Mouse (Mus musculus) heart, adult 8-10 months (tissue): ENCODE measurements at regions not wholly inside any gene's neighbourhood (a gene's known extent, or its start where the extent isn't known, plus 50 kb on each side); places are given as distances from the start of the nearest gene placed in this dataset.
A peak's percentile ranks its signal among the peaks of the same experiment; 100 is the strongest.

Experiments used
- DNase-seq: peaks from one replicate; pipeline ENCODE4 v3.0.0; 2022; ENCODE audit warnings: low spot score

DNA sequence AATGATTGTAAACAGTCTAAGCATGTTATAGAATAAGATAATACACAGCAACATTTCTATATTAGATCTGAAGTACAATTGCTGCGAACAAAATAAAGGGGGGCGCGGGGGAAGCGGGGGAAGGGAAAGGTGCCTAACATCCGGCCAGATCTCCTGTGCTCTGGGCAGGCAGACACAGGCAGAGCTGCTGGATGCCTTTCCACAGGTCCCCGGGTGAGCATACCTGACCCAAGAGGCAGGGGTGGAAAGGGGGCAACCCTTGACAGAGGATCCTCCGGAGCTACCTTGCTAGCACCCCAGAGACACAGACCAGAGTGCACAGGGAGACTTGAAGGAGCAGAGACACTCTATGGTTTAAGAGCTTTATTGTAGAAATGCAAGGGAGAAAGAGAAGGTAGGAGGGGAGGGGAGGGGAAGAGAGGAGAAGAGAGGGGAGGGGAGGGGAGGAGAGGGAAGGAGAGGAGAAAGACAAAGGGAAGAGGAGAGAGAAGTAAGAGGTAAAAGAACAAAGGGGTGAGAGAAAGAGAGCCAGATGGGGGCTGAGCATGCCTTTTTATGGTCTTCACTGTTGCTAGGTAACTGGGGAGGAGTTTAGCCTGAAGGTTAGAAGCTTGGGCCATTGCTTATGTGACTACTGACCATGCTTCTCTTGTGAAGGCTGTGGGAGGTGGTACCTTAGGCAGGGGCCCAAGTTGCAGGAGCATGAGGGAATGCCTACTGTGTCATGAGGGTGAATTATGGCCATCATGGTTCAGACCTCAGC, 308.2 kb upstream of the Negr1 start:
- DNase-seq, result no peak

DNA sequence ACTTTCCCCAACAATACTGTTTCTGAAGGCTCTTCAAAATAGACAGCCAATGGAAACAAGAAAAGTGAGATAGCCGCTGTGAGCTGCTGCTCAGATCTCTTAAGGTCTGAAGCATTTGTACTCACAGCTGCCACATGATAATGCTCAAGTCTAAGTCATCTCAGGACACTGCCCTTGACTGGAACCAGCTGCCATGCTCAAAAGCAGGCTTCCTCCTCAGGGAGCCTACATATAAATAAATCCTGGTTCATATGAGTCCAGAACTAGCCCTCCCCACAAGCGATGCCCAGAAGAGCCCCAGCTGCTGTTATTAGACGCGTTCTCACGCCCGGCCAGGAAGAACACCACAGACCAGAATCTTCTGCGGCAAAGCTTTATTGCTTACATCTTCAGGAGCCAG, 304.9 kb upstream of the Negr1 start:
- peak; percentile 13 for DNase-seq

DNA sequence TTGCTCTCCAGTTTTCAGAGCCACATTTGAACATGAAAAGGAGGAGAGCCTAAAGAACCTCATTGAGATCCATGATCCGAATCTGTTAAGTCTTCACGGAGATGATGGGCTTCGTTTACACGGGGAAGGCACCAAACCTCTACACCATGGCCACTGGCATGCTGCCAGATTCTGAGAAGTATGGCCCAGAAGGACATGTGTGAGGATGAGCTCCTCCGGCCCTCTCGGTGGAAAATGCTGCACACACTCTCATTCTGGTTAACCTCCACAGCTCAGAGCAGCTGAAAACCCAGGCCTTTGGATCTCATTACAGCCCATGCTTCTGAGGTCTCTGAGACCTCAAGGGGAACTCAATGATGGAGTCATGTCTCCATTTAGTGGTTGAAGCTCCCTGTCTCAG, 296.9 kb upstream of the Negr1 start:
- DNase-seq, result no peak

DNA sequence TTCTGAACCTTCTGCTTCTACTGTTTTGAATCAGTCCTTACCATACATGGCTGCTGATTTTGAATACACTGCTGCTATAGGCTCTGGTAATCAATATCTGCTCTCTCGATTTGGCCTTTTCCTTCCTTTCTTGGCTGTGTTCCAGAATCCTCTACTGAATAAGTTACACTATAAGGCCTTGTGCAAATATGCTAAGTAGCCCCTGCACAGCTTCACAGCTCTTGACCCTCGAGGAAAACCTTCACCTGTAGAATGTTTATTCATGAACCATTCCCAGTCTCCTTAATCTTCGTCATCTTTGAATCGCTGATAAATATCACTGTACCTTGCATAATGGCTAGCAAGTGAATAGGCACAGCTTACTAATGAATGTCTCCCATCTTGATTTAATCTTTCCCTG, 293.9 kb upstream of the Negr1 start:
- no peak for DNase-seq

DNA sequence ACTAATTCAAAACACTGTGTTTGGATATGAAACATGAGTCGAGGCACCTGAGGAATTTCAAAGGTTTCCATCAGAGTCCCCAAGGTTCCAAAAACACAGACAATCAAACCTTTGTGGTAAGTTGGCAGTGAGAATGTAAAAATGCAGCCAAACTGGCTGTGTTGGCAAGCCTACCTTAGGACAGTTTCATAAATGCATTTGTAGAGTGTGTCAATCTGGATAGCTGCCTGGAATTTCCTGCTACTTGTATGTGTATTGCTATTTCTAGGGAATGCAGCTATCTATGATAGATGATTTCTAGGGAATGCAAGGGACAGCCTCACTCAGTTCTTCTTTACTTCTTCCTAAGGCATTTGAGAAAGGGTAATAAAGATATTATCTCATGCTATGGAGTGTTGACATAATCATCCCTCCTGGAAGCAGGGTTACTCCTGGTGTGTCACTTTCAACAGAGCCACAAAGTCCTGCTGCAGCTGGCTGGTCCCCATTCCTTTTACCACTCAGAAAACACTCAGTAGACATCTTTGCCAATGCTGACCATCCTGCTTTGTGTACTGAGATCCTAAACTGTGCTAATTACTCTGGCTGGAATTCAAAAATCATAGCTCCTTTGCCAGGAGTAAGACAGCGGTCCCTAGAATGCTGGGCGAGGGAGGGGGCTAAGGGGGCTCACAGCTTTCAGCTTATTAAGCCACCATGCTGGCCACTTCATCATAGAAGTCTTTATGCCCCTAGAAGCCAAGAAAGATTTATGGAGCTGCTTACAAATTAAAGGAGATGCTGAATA, 261.4 kb upstream of the Negr1 start:
- DNase-seq, result no peak

DNA sequence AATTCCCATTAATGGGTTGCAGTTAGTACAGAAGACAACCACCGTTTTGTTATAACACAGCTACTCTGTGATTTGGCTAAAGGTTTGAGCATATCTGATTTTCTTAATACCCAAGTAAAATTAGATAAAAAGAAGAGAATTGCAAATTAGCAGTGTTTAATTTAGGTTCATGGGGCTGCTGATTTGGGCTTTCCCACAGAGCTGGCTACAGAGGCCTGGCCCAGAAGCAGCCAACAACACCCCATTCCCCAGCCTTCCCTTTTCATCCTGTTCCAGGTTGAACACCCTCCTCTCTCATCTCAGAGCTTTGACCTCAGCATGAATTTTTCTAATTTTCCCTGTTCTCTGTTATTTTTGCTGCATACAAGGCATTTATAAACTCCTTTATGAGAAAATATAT, 260.3 kb upstream of the Negr1 start:
- no peak for DNase-seq

DNA sequence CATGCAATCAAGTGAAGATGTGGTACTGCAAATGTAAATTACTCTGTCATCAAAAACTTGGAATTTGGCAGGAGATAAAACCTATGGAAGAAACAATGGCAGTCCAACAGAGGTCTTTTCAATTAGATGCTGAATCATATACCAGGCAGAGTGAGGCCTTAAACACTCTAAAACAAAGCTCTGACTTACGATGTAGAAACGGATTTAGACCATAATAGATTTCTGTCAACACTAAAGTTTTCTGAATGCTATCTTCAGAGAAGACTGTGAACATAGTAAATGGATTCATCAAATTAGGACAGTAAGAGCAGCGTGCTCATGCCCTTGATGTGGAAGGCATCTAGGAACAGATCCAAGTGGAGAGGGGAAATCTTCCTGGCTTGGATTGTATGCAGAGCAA, 259.8 kb upstream of the Negr1 start:
- no peak for DNase-seq

DNA sequence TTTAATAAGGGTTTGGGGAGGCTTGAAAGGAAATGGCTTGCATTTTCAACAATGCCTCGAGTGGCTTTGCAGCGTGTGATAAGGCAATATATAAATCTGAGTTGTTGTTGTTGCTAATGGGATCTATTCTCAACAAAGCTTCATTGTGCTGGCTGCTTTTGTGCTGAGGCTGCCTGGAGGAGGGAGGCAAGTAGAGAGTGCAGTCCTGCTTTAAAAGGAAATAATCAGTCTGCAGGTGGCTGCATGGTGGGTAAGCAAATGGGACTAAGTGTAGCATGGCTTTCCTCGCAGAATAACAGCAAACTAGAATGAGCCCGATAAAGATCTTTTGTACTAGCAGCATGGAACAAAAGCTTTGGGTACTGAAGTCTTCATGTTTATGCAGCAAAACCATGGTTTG, 257.4 kb upstream of the Negr1 start:
- DNase-seq, result no peak

DNA sequence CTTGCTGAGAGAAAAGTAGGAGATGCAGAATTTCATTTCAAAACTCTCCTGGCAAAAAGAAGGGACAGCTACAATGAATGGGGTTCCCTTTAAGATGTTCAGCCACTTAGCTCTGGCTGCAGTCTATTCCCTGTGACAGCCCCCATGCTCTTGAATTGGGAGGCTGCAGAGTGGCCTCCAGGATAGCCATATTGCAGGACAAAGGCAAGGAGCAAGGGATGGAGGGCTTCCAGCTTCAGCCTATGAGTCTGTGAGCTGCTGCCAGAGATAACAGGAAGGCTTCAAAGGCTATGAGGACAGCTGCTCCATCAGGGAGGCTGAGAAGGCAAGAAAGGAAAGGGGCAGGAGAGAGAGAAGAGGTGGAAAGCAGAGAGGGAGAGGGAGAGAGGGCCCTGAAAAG, 256.5 kb upstream of the Negr1 start:
- no peak for DNase-seq

DNA sequence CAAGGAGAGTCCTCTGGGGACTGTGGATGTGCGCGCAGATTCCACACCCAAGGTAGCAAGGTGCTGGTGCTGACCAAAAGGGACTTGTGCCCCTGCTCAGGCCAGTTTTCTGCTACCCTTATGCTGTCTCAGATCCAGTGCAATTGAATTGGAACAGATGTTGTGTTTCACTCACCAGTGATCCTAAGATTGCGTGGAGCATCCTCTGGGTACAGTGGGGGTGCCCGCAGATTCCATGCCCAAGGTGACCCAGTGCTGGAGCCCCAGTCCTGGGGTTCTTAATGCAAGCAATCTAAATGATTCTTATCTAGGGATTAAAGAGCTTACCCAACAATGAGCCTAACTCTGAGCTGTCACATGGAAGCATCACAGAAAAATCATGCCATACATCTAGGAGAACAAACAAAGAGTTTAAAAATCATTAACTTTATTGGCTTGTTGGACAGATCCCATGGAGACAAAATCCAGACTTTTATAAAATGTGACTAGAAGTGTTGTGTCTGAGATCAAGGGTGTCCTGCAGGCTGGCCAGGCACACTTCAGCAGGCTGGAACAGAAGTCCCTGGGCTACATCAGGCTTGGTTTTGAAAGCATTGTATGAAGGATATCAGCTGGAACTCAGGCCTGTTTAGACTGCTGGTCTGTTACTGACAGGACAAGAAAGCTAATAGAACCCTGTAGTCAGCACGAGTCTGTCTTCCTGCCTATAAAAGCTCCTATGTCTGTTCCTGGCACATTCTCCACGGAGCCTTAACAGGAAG, 226.4 kb upstream of the Negr1 start:
- no peak for DNase-seq

DNA sequence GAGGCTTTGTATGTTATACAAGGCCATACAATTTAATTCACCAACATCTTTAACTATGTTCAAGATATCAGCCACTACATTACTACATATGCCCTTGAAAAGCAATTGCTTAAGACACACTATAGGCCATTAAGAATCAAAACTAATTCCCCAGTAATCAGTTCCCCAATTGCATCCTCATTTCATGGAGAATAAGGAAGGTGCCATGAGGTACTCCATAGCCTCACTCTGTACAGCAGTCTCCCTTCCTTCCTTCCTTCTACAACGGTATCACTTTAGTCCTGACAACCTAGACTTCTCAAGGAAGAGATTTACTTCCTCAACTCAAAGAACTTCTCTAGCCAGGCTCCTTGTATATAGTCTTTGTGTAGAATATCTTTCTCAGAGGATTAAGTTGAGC, 220.1 kb upstream of the Negr1 start:
- DNase-seq, result no peak

DNA sequence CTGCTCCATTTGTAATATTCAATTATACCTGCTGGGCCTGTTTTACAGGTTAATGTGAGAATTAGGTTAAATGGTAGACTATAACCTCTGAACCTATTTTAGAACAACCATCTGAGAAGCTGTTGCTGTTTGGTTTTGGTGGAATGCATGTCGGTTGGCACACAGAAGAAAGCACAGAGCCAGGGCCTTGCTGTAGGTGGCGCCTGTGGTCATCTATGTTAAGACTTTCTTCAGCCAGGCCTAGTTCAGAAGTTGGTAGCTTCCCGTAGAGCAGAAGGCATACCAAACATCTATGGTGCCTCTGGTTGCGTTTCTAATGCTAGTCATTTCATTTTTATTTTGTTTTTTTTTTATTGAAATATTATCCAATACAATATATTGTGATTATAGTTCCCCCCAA, 209.9 kb upstream of the Negr1 start:
- no peak for DNase-seq

DNA sequence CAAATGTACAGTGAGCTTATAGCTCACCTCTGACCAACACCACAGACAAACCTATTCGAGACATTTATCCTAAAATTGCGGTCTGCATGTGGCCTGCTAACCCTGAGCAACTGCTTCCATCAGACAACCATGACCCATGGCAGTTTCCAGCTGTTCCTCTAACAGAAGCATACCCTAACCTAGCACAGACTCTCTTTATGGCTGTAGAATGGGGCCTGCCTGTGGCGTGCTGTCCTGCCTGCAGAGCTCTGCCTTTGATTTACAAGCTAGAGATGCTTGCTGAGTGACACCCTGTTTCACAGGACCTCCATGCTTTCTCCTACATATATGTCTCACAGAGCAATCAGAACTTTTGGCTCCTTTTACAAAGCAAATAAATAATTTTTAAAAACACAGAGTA, 208.2 kb upstream of the Negr1 start:
- DNase-seq, result no peak

DNA sequence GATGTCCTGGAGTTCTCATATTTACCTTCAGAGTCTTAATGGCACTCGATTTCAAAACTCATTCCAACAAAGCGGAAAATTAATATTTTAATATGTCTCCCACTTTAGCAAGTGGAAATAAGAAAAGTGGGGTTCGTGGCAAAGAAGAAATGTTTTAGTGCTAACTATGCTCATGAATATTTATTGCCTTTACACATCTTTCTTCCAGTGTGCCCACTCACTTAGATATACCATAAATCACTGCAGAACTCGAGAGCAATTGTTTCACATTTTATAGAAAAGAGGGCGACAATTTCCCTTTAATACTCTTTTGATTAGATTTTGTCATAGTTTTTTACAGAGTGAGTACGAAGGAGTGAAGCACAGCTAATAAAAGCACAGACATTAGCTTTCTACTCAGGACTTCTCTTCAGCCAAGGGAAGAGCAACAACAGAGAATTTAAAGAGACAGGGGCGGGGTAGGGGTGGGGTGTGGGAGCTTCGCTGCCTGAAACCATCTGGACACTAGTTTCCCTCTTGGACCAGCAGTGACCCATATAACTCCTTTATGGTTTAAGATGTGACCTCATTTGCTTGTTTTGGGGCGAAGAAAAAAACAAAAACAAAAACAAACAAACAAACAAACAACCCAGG, 207.6 kb upstream of the Negr1 start:
- no peak for DNase-seq

DNA sequence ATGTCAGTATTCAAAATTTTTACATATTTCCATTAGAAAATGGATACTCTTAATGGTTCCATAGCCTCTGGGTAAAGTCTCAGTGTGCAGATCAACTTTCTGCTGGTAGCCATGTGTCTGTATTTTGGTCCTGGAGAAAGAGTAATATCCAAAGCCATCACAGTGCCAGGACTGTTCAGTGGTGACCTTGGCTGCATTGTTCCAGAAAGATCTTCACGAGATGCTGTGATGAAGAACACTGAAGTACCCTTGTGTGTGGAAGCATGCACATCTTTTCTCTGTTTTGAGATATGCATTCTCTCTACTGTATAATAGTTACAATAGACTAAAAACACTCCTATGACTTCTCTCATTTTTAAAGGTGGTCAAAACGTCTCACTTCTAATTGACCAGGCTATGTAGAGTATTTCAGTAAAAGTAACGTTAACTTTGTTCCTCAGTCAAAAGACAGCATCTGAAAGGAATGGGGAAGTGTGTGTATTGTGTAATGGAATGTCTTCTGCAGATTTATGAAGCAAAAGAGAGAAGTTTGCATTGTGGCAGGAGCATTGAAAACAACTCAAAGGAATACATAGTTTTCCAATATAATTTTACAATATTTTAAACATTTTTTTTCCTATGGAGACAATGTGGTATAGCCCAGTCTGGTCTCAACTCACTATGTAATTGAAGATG, 192.8 kb upstream of the Negr1 start:
- DNase-seq, result no peak

DNA sequence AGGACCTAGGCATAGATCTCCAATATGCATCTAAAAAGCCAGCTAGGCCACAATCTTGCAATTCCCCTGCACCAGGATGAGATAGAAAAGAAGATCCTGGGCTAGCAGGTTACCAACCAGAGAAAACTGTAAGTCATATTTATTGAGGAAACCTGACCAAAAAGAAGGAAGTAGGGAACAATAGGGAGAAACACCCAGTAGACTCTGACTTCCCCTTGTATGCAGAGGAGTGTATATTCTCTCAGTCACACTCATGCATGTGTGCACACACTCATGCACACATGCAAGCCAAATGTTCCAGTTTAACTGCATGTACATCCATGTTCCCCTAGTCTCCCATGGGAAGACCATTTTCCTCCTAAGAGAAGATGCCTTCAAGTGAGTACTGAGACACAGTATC, 184.9 kb upstream of the Negr1 start:
- no peak for DNase-seq

DNA sequence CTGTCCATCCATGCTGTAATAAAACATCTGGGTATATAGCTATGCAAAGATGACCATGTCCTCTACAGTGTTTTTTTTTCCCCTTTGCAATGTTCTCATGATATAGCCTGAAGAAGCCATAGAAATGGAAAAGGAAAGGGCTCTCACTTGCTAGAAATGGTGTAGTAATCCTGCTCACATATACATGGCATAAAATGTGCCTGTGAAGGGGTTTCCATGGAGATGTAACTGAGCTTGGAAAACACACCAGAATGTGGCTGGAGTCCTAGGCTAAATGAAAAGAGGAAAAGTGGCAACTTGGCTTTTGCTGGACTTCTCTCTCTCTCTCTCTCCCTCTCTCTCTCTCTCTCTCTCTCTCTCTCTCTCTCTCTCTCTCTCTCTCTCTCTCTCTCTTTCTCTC, 178.7 kb upstream of the Negr1 start:
- no peak for DNase-seq

DNA sequence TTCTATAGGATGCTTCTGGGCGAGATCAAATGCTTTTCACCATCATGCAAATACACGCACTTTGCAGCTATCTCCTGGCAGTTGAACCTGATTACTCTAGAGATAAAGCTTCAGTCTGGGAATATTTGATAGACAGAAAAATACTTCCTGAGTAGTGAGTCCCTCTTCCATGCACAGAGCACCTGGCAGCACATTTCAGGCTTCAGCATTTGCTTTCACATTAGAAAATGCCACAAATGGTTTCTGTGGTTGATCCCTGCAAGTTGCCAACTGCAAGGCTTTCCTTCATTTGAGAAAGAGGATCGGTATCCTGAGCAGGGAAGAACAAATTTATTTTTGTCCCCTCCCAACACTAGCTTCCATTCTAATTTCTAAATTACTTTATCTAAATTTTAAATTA, 155.5 kb upstream of the Negr1 start:
- DNase-seq, result no peak

DNA sequence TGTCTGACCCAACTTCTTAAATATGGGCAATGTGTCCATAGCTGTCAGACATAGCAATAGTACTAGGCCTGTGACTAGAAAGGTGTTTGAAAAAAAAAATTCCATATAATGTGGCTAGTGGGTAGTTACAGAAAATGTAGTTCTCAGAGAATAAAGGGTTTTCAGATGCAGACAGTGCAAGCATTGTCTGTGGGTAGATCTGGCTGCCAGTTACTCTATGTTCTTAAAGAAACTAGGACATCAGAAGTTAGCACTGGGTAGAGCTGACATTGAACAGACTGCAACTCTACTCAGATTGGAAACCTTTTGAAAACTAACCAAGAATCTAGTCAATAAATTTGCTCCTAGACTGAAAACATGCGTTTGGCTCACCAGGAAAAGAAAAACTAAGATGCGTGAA, 154.5 kb upstream of the Negr1 start:
- no peak for DNase-seq

DNA sequence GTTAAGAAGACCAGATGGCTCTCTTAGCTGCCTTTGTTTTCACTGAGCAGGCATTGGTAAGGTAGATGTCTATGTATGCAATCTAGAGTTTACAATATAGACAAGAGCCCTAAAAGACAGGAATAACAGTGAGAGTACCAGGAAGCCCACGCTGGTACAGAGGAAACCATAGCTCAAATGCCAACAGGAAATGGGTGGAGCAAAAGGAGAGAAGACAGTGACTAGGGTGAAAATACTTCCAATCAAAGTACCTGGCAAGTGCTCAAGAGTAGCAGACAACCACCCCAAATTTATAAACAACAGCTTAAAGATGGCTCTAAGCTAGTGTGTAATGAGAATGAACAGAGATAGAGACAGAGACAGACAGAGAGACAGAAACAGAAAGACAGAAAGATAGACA, 151.5 kb upstream of the Negr1 start:
- no peak for DNase-seq

DNA sequence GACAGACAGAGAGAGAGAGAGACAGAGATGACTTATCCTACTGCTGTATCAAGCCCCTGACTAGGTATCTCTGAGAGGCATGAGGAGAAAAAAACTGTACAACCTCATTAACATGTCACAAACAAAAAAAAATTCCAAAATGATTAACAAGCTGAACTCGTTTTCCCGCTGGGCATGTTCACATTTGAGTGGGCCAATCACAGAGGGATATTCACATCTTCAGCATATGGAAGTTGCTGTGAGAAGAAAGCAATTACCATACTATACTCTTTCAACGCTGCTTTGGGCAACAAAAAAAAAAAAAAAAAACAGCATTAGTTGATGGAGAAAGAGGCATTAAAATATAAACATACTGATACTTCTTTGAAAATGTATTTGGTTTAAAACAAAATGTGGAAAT, 148.8 kb upstream of the Negr1 start:
- no peak for DNase-seq
